Mouse (Mus musculus) layer of hippocampus, adult 9-10 months (tissue): ENCODE measurements around the gene 2410004B18Rik.
A peak's percentile ranks its signal among the peaks of the same experiment; 100 is the strongest.
"Not testable (repeated sequence)": the region's sequence is repeated elsewhere in the genome, so short reads cannot be mapped to it uniquely, and the experiment has no call there.

Source experiments
- DNase-seq: peaks from one replicate; pipeline ENCODE4 v3.0.0; 2022; ENCODE audit warnings: low spot score

2410004B18Rik gene

DNA sequence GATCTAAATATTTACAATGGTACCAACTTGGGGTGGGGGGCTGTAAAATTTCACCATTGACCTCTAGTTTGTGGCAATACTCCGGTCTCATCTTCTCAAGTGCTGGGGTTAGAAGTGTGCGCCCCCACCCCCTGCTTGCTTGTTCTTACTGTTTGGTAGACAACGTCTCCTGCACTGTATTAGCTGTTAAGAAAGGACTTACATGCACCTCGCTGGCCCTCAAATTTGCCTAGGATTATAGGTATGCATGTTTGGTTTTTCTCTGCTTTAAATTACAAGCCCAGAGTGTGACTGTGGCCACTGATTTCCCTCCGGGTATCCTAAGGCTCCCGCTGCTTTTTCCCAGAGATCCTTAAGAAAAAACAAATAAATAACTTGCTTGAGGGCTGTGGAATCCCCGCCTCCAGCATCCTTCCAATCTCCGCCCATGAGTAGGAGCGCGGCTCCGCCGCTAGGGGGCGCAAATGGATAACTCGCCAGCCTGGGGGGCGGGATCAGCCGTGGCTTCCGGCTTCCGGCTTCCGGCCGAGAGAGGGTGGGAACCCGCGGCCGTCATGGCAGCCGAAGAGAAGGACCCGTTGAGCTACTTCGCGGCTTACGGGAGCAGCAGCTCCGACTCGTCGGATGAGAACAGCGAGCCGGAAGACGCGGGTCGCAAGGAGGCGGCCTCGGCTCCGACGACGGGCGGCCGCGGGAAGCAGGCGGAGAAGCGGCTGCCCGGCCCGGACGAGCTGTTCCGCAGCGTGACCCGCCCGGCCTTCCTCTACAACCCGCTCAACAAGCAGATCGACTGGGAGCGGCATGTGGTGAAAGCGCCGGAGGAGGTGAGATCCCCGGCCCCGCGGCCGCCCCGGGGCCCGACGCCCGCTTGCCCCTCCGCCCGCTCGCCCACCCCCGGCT is at the start of gene 2410004B18Rik:
Gene 2410004B18Rik (plus strand): TSS at position 510 of the 900 bp plus-strand sequence.
- DNase-seq, result peak; percentile 75

DNA sequence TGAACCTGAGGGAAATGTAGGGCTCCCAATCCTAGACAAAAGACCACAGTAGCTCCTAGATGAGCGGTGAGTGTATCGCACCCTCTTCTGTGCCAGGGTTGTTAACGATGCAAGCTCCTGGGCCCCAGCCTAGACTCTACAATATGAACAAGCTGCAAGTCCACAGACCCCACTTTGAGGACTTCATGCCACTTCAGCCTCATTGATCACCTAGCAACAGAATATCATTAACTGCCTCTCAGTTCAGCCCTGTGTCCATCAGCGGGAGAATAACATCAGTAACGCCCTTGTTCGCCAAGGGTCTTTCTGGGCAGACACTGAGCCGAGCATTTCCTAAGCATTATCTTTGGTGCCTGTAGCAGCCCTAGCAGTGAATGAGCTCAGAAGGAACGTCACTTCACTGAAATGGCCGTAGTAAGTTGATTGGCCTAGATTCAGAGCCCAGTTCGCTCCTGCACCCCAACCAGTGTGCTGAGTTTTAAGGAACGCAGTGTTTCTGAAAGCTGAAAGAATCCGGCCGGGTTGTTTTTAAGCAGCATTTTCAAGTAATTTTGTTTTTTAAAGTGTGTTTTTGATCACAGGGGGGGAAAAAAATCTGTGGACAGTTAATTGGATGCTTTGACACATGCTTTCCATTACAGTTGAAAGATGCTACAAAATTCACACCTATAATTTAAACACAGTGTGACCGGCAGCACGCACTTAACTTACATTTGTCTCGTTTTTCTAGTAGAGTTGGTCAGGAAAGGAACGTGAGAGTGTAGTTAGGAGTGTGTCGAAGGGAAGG is 47.3 kb upstream of the 2410004B18Rik start:
- DNase-seq, result peak; percentile 11

DNA sequence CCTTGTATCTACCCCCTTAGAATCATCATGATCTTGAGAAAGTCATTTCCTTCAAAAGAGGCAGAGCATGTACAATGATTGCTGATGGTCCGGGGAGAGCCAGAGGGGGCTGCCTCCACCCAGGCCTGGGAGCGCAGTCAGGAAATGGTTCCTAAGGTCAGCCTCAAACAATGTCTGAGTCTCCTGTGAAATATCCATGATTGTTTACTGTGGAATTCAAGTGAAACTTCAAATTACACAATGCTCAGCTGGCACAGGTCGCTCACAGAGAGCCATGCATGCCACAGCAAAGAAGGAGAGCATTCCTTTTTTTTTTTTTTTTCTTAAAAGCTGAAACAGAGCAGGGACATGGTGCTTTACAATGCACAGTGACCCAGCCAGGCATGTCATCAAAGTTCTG is 45.4 kb upstream of the 2410004B18Rik start:
- no peak for DNase-seq

DNA sequence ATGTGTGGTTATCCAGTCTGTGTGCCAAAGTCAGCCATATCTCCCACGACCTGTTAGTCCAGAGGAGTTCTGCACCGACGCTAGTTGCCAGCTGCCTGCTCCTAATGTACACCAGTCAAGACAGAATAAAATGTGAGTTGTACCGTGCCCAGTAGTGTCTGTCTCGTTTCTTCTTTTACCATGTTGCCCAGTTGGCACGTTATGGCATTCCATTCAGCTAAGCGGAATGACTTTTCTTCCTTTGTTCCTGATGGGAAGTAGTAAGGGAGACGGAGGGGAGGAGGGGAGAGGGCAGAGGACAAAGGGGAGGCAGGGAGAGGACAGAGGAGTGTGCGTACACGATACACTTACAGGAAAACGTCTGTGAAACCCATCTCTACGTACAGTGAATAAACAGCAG is 43.7 kb upstream of the 2410004B18Rik start:
- no peak for DNase-seq

DNA sequence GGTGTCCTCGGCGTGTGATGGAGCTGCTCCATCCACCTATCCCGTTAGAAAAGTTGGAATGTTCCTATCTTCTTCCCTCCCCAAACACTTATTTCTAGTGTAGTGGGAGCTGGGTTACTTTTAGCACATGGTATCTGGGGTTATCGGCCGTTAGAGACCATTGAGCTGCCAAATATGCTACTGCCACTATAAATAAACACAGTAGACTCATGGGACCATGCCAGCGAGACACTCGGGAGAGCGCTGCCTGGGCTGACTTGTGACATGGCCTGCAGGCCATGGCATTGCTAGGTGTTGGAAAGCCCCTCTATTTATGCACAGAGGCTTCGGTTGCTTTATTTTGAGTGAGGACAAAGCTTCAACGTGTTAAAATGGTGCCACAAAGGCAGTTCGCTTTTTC is 40.1 kb upstream of the 2410004B18Rik start:
- DNase-seq, result no peak

DNA sequence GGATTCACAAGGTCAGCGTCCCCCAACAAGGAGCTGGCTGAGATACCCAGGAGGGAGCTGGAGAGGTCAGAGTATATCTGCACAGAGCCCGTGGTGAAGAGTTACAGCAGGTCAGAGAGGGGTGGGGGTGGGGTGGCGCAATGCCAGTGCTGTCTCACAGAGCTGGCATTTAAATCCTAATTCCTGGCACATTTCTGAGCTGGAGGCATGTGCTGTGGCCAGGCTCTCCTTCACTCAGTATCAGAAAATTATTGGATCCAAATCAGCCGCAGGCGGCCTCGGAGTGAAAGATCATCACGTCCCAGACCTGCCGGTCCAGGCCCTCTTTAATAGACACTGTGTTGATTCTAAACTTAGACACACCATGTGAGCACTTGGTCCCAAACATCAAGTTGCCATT is 38.0 kb upstream of the 2410004B18Rik start:
- no peak for DNase-seq

DNA sequence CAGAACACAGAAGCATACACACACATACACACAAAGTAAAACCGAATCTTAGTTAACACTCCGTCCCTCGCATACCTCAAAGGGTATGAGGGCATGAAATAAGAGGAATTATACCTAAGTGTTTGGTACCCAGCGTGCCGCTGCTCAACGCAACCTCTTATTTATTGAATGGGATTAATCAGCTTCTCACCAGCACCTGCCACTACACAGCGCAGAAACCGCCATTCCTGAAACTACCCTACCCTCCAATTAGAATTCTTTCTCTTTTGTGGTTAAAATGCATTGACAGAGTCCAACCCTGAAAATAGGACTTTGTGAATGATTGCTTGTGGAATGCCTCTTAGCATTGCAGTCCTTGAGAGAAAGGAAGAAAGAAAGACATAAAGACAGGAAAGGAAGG is 34.3 kb upstream of the 2410004B18Rik start:
- no peak for DNase-seq

DNA sequence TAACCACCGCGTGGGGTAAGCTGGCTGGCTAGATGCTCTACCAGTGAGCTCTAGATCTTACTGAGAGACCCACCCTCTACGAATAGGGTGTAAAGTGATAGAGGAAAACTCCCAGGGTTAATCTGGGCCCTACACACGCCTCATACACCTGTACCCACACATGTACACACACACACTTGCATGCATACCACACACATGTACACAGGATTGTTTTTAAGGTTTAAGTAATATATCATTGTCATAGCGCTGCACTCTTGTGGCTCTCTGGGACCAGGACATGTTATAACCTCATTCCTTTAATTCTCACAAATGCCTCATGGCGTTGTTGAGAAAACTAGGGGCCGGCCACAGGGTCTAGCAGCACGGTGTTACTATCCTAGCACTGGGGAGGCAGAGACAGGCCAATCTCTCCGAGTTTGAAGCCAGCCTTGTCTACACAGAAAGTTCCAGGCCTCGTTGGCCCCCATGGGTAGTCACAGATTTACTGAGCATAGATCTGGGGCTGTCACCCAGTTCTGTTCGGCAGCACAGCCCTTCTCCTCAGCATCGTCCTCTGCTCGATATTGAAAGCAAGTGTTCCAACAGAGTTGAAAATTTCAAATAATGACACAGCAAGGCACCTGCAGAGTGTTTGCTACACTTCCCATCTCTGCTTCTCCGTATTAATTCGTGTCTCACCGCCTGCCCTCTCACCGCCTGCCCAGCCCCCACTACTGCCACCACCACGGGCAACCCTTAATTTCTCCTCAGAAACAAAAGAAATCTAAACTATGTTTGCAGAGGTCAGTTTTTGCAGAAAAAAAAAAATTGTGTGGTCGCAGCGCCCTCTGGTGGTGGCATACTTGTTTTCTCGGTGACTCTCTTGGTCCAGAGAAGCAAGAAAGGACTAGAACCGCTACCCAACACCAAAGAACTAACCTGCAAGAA is 32.7 kb upstream of the 2410004B18Rik start:
- peak; percentile 21 for DNase-seq

DNA sequence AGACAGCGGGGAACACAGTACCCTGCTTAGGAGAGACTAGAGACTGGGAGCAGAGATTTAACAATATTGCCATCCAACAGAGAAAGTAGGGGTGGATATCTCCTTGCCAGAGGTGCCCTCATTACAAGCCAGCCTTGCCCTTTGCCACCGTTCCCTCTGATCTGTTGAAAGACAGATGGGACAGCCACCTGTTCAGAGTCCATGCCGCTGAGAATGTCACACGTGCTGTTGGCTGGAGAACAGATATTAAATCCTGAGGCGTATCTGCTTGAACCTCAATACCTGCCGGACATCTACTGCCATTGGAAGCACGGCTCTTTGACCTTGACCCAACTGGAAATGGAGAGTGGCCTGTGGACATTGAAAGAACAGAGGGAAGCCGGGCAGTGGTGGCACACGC is 31.2 kb upstream of the 2410004B18Rik start:
- DNase-seq, result no peak

DNA sequence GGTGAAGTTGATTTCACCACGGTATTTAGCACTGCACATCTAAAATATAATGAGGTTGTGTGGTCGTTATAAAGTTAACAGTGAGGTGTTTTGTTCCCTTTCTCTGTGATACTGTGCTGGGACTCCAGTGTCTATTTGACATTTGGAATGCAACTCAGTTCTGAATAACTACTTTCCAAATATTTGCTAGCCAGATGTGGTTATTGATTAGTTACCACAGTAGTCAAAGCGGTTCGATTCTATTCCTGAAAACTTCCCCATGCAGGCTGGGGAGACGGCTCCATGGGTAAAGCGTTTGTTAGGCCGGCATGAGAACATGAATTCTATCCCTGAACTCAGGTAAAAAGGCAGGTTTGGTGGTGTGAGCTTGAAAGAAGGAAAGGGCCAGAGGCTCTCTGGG is 25.3 kb upstream of the 2410004B18Rik start:
- no peak for DNase-seq

DNA sequence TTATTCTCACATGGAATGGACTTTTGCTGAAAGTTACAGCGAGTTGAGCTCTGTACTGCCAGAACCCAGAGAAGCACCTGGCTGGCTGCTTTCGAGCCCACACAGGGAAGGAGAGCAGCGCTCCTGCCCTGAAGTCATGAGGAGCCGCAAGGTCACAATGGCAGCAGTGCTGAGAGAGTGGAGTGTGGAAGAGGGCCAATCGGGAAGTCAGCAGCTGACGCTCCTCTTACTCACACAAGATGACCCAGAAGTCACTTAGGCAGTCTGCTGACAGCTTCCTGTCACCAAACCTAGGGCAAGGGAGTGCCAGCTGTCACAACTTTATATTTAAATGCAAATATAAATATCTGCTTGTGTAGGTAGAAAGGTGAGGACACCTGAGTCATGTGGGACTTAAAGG is 24.6 kb upstream of the 2410004B18Rik start:
- no peak for DNase-seq

DNA sequence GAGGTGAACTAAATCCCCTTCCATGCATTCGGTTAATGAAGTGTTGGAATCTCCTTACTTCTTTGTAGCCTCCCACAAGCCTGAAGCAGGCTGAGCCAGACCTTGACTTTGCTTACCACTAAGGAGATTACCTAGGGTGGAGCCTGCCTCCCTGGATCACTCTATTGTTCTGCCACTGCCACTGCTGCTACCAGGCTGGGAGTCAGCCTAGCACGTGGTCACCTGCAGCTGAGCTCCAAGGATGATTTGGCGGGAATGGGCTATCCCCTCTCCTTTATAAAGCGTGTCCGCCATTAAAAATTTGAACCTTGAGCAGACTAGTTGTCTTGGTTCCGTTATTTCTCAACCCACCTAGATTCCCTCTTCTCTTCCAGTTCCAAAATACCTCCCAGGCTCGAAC is 23.9 kb upstream of the 2410004B18Rik start:
- DNase-seq, result not testable (repeated sequence)

DNA sequence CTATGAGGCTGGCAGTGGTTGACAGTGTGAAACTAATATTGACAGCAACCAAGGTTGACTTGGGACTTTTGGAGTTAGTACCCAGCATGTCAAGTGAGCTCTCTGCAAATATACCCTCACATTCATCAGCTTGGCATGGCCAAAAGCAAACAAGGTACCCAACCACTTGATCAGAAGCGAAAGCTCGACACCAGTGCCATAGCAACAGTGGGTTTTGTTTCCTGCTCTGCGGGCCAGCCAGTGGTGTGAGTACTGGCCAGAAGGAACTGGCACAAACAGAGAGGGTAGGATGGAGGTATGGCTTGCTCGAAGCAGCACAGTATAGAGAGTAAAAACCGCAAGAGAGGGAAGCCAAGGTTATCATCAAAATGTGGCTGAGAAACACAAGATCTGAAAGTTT is 21.4 kb upstream of the 2410004B18Rik start:
- no peak for DNase-seq

DNA sequence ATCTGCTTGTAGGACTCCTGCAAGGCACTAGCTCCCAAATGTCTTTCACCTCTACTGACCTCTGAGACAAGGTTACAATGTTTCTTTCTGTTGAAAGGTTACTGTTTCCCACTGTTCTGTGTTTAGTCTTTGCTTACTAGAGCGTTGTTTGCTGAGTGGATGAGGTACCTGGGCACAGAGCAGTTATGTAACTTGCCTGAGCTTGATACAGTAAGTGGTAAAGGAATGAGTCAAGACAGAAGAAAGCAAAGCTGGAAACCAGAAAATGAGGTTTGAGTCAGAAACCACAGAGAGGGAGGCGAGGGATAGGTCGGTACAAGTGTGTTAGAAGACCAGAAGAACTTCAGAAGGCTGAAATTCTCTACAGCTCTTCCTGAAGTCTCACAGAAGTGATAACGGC is 21.0 kb upstream of the 2410004B18Rik start:
- no peak for DNase-seq

DNA sequence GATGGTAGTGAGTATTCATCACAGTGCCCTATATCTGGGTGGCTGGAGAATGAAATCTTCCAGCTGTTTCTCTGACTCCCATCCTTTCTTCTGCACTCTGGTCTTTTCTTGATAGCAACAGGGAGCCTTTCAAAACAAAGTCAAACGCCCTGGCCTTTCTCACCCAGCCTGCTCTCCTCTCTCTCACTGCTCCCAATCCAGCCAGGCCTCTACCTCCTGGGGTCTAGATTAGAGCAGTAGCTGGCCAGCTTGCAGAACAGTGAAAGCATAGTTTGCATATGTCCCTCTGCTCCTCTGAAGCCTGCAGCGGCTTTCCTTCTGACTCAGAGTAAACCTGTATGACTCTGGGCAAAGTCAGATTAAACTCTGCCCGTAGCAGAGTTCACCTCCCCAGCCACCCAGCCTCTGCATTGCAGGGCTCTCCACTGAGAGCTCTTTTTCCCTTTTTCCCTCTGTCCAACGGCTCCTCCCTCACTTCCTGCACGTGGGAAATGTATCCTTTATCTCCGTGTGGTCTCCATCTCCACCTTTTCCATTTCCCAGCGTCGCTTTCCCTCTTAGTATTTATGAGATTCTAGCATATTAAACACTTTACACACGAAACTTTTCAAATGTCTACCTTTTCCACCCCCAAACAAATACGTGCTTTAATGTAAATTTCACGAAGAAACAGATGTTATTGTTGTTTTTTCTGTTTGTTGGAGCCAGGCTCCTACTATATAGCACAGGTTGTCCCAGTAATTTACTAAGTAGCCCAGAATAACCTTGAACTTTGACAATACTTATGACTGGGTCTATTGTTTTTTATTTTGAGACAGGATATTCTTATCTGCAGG is 15.6 kb upstream of the 2410004B18Rik start, which contains the start of gene Bcl10:
Gene Bcl10 (plus strand): TSS at position 786 of the 836 bp plus-strand sequence.
- DNase-seq, result no peak

DNA sequence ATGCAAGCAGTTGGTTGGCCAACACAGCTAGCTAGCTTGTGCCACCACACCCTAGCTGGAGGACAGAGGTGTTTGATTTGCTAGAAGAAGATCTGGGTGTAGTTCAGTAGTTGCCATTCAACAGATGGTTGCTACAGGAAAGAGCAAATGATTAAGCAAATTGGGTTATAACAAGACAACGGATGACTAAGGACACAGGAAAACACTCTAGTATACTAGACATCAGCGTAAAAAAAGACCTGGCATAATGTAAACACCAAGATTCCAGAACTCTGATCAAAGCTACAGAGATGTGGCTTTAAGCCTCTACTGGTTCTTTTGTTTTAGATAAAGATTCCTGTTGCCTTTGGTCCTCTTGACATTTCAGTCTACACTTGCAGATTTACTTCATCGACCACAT is 14.8 kb upstream of the 2410004B18Rik start:
- no peak for DNase-seq

DNA sequence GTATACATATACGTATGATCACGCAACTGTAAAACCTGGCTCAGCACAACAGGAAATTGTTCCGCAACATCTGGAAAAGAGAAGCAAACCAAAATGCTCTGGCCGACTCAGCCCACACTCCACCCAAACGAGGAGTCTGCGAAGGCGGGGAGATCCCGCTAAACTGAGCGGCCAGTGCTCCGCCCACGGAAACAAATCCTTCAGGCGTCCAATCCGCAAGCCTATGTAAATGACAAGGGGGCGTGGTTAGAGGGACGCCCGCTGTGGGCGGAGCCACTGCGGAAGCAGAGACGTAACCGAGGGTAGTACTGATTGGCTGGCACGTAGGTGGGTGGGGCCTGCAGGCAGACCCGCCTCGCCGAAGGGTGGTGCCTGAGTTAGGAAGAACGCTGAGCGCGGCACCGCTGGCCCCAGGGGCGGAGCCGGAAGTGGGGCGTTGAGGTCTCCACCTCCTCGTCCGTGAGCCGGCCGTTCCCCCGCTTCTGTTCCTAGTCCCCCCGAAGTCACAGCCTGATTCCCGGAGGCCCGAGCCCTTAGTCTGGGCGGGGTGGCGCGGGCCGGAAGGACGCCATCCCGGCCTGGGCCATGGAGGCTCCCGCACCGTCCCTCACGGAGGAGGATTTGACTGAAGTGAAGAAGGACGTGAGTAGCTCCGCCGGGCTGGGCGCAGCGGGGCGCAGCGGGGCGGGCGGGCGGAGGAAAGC is 13.8 kb upstream of the 2410004B18Rik start:
- DNase-seq, result peak; percentile 96

DNA sequence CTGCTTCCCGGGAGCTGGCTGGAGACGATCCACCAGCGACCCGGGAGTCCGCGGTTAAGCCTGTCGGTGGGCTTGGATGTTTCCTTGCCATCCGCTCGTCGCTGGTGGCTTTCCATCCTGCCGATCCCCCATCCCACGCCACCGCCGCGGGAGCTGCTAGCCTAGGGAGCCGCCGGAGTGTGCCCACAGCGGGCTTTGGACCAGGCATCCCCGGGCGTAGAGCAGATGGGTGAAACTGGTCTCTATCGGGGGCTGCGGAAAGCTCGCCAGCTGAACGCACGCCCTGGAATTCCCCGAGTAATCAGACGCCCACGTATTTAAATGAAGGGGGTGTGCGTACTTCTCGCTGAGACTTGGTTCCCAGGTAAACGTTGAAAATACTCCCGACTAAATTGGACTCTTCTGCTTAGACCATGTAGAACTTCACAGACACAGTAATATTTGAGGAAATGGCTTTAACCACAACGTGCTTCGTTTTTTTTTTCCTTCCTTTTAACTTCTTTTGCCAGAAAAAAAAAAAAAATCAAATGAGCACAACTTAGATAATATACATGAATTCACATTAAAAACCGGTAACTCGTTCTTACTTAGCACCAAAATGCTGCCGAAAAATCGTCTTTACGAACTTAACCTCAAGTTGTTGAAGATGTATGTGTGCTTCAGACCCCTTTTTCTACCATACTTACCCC is 13.0 kb upstream of the 2410004B18Rik start:
- peak; percentile 24 for DNase-seq

DNA sequence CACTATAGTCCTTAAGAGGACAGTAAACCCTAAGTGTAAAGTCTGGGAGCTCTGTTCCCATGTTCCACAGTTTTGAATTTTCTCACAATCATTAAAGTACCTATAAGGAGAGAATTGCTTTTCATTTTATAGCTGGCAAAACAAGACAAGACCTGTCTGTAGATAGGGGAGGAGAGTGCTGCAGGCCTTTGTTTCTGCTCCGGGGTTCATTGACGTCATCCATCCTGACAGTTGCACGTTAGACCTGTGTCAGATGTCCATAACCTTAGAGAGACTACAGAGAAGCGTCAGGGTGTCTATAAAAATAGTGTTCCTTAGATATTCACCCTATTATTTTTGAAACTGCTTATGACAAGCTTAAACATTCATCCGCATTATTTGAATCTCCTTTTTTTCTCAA is 12.3 kb upstream of the 2410004B18Rik start:
- no peak for DNase-seq
